Mouse (Mus musculus): Measurements from ENCODE around the gene Arhgap10.

- no peak for TF ChIP-seq CTCF (IDR thresholded peaks at IDR 0.05; ENCODE audit: extremely low read depth, insufficient read depth, low read length)
- no peak for TF ChIP-seq POLR2A (IDR thresholded peaks at IDR 0.05; ENCODE audit: extremely low read depth, insufficient read depth, low read length)
These were observed 56.4 kb downstream of the Arhgap10 start for GRCm38 (mm10) chr8:77461392-77461791.
